Mouse (Mus musculus): ENCODE measurements around the gene Emsy.

GRCm38 (mm10) chr7:98561556-98562164 lies 94.9 kb downstream of the Emsy start:
- TF ChIP-seq CTCF (IDR thresholded peaks at IDR 0.05; ENCODE audit: low read depth) = no peak
- TF ChIP-seq EP300 (IDR thresholded peaks at IDR 0.05; ENCODE audit: low read depth) = no peak
